Mouse (Mus musculus): ENCODE data around the gene F8a.
A peak's percentile ranks its signal among the peaks of the same experiment; 100 is the strongest.
"Not testable (repeated sequence)": the region's sequence is repeated elsewhere in the genome, so short reads cannot be mapped to it uniquely, and the experiment has no call there.

The F8a gene

DNA sequence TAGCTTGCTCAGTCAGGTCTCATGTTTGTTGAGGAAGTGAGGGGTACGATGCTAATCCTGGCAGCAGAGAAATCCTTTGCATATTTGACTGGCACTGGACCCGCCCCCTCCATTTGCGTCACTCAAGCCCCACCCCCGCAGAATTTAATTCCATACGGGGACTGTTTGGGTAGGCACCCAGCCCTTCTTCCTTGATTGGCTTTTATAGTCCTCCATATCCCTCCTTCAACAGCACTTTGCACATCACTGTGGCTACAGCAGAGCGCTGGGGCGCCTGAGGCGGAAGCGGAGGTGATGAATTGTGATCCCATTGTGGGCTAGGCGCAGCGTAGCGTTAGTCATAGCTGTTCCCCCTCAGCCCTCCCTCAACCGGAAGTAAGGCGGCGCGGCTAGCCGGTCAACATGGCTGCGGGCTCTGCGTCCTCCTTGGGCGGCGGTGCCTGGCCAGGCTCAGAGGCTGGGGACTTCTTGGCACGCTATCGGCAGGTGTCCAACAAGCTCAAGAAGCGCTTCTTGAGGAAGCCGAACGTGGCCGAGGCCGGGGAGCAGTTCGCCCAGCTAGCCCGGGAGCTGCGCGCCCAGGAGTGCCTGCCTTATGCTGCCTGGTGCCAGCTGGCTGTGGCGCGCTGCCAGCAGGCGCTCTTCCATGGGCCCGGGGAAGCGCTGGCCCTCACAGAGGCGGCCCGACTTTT is at the start of gene F8a:
Gene F8a, plus strand, starts transcription at position 378 of the 692 bp plus-strand sequence.
- peak; percentile 68 to 78 for DNase-seq (ENCODE audit: low spot score in 2 of 2)

DNA sequence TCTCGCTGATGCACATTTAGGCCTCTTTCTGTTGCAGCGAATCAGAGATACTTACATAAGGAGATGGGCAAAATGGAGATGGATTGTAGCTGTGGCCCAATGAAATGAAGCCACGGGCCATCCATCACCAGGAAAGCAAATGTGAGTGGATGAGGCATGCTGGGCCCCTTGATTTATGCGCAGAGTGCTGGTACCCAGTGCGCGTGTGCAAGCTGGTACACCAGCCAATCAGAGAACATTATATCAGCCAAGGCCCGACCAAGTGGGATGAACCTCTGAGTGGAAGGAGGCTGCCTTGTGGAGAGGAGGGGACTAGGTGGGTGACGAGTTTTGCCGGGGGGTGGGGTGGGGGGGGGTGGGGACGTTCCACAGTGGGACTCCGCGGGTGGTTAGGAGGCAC is 36.2 kb upstream of the F8a start, which contains the start of gene Xlr3b:
Gene Xlr3b, plus strand, starts transcription at position 274 of the 400 bp plus-strand sequence.
- peak in 1 of 2 experiments; percentile 3 for DNase-seq (ENCODE audit: low spot score in 2 of 2)

DNA sequence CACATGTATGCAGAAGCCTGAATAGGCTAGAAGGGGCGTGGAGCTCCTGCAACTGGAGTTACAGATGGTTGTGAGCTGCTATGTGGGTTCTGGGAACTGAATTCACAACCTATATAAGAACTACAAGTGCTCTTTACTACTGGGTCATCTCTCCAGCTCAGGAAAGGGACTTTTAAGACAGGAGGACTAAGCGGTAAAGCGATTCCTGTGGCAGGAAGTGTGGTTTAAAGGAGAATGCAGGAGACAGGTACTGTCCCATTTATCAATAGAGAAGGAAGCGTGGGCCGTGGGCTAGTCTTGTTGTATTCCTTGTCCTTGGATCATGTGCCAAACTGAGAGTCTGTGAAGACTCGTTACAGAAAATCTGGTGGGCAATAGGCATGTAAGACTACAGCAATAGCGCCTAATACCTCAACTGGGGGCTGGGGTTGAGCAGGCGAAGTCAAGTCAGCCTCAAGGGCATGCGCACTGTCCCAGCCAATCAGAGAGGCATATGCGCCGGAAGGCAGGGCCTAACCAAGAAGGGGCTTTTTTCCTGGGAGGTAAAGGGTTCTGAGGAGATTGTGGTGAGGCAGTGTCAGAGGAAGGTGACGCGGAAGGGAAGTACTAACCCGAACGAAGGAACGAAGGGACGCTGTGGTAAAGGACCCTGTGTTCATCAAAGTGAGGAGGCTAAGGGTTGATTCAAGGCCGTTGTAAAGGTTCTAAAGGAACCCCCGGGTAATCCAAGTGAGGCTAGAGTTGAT is 14.1 kb upstream of the F8a start, which contains the start of gene Xlr4b:
Gene Xlr4b, plus strand, starts transcription at position 515 of the 746 bp plus-strand sequence.
- DNase-seq (ENCODE audit: low spot score in 2 of 2), result not testable (repeated sequence)

DNA sequence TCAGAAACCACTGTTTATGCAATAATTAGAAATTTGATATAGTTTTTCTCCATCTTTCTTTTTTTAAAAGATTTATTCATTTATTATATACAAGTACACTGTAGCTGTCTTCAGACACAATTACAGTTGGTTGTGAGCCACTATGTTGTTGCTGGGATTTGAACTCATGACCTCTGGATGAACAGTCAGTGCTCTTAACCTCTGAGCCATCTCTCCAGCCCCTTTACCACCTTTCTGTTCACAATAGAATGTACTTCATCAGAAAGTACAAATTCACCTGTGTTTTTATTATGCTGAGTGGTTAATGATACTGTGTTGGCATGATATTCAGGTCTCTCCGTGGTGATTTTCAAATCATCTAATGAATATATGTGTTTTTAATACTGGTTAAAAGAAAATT is 2.7 kb upstream of the F8a start:
- no peak for DNase-seq (ENCODE audit: low spot score in 2 of 2)

DNA sequence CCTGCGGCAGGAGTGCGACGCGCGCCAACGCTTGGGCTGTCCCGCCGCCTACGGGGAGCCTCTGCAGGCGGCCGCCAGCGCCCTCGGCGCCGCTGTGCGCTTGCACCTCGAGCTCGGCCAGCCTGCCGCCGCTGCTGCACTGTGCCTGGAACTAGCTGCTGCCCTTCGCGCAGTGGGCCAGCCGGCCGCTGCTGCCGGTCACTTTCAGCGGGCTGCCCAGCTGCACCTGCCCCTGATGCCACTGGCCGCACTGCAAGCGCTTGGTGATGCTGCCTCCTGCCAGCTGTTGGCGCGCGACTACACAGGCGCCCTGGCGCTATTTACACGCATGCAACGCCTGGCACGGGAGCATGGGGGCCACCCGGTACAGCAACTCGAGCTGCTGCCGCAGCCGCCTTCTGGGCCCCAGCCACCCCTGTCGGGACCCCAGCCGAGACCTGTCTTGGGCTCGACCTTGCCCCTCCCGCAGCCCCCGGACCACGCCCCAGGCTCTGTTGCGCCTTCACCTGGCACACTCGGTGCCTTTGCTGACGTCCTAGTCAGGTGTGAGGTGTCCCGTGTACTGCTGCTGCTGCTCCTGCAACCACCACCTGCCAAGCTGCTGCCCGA is 619 bp downstream of the F8a start:
- peak; percentile 26 to 30 for DNase-seq (ENCODE audit: low spot score in 2 of 2)

DNA sequence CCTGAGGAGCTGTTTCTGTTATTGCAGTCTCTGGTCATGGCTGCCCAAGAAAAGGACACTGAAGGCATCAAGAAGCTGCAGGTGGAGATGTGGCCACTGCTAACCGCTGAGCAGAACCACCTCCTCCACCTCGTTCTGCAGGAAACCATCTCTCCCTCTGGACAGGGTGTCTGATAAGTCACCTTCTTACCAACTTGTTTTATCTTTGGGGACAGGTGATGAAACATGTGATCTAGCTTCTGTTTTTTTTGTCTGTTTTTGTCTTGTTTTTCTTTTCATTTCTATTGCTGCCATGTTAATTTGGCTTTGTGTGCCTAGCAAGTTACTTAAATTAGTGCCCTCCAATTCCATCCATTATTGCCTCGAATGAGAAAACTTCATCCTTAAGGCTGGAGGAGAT is 1.2 kb downstream of the F8a start:
- DNase-seq (ENCODE audit: low spot score in 2 of 2), result no peak

DNA sequence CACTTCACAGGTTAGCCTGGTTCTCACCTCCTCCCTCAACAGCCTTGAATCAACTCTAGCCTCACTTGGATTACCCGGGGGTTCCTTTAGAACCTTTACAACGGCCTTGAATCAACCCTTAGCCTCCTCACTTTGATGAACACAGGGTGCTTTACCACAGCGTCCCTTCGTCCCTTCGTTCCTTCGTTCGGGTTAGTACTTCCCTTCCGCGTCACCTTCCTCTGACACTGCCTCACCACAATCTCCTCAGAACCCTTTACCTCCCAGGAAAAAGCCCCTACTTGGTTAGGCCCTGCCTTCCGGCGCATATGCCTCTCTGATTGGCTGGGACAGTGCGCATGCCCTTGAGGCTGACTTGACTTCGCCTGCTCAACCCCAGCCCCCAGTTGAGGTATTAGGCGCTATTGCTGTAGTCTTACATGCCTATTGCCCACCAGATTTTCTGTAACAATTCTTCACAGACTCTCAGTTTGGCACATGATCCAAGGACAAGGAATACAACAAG is 14.8 kb downstream of the F8a start, which contains the start of gene Xlr4c:
Gene Xlr4c, minus strand, starts transcription at position 310 of the 505 bp plus-strand sequence.
- not testable (repeated sequence) for DNase-seq (ENCODE audit: low spot score in 2 of 2)

DNA sequence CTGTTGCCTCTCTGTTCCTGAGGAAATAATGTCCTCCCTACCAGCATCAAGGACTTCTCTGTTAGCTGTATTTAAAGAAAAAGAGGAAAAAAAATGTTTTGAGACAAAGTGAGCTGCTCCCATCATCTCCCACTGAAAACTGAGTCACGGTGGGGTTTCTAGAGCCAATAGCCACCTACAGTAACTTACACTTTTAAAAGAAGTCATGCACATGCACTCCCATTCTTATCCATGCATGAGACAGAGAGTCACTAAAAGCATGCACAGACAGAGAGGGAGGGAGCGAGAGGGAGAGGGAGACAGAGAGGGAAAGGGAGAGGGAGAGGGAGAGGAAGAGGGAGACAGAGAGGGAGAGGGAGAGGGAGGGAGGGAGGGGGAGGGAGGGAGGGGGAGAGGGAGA is 34.3 kb downstream of the F8a start:
- DNase-seq (ENCODE audit: low spot score in 2 of 2), result not testable (repeated sequence)

DNA sequence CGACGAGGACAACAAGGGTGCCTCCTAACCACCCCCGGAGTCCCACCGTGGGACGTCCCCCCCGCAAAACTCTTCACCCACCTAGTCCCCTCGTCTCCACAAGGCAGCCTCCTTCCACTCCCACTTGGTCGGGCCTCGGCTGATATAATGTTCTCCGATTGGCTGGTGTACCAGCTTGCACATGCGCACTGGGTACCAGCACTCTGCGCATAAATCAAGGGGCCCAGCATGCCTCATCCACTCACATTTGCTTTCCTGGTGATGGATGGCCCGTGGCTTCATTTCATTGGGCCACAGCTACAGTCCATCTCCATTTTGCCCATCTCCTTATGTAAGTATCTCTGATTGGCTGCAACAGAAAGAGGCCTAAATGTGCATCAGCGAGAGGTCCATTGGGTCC is 37.2 kb downstream of the F8a start, which contains the start of gene Xlr3c:
Gene Xlr3c, minus strand, starts transcription at position 121 of the 400 bp plus-strand sequence.
- DNase-seq (ENCODE audit: low spot score in 2 of 2), result not testable (repeated sequence)
